Comparison of ENCODE assay signal across 8 mouse cellular contexts in genomic region chr9:78006209-78007001, GRCm38 (mm10). TPM values are rescaled to one million over a fixed set of nuclear protein-coding genes. Genes with fewer than 3 reads are reported as not detected.
DNase-seq lines count a peak whose midpoint lies in the region; ATAC-seq lines count a peak whose summit lies in the region.

No protein-coding gene starts in this region.

- 56% methylated on average over 19 of the region's 19 CpGs for WGBS in hindbrain, embryonic 14.5 days

- H3K4me3 ChIP-seq in hindbrain, embryonic 14.5 days (replicated peaks; ENCODE audit: low read length): no peak overlapping the region

- peak; percentile 40 for DNase-seq in R1 (ENCODE audit: low read depth, low spot score)
- peak; percentile 91 to 94 for DNase-seq in cerebellum, postnatal 14 days
- peak; percentile 64 to 72 for DNase-seq in frontal cortex, postnatal 36 days (ENCODE audit: low spot score in 2 of 2)
- peak; percentile 76 for DNase-seq in hindbrain, embryonic 14.5 days (ENCODE audit: low spot score)
- peak; percentile 59 to 80 for DNase-seq in layer of hippocampus, postnatal 25 days (ENCODE audit: extremely low spot score in 1 of 2, low spot score in 1 of 2)
- DNase-seq in lung, postnatal 14 days: peak; percentile 93
- DNase-seq in retina, postnatal 1 day: peak; percentile 89
- peak; percentile 60 to 84 for DNase-seq in urinary bladder, adult 18-20 months (ENCODE audit: low spot score in 2 of 2)

- H3K36me3 ChIP-seq in hindbrain, embryonic 14.5 days (replicated peaks; ENCODE audit: control insufficient read depth, insufficient read depth): no peaks in the 10 kb centered on the region

- no peak overlapping the region for H3K4me2 ChIP-seq in hindbrain, embryonic 14.5 days (replicated peaks)

- H3K27me3 ChIP-seq in hindbrain, embryonic 14.5 days (ENCODE audit: control insufficient read depth, insufficient read depth, low read length): no peaks in the 10 kb centered on the region

- ATAC-seq in hindbrain, embryonic 14.5 days (ENCODE audit: low FRiP score): peak; percentile 66; the same call in 1 of the 2 replicates

- H3K9me3 ChIP-seq in hindbrain, embryonic 14.5 days (ENCODE audit: control insufficient read depth, low read length): no peaks in the 10 kb centered on the region

- no peak overlapping the region for H3K27ac ChIP-seq in hindbrain, embryonic 14.5 days

- no peaks in the 10 kb centered on the region for H3K4me1 ChIP-seq in hindbrain, embryonic 14.5 days (replicated peaks; ENCODE audit: control insufficient read depth, insufficient read depth, low read length)

- no peak overlapping the region for H3K9ac ChIP-seq in hindbrain, embryonic 14.5 days

RNA-seq across cellular contexts. Expression of gene Gcm1, which starts 45.3 kb away (rescaled TPM):
- not detected in 2 replicates for polyA plus RNA-seq in hindbrain, embryonic 14.5 days (2014; fragmentation: Nextera tagmentation; extraction: Ambion mirVana)
- not detected for total RNA-seq in layer of hippocampus, postnatal 25 days (2021)

Comparison
In these comparisons a context has a peak if more than half of its experiments do, and no peak if none do; other contexts are left out.
1. DNase-seq: peak in every context shown above with its lines; median percentile 93 in lung, postnatal 14 days; 92 in cerebellum, postnatal 14 days; 89 in retina, postnatal 1 day; 76 in hindbrain, embryonic 14.5 days; 72 in urinary bladder, adult 18-20 months; 70 in layer of hippocampus, postnatal 25 days; 68 in frontal cortex, postnatal 36 days; 40 in R1.